Mouse (Mus musculus) liver, embryonic 14.5 days (tissue): ENCODE measurements around the gene Chrm3.

ENCODE experiments used
- CTCF ChIP-seq: IDR thresholded peaks from 2 replicates; pipeline ENCODE4 v1.5.1; 2016; ENCODE audit warnings: antibody characterized with exemption, low read depth, control low read depth
- EP300 ChIP-seq: IDR thresholded peaks from 2 replicates; pipeline ENCODE4 v1.6.1; 2016; ENCODE audit warnings: antibody characterized with exemption, low read depth

DNA sequence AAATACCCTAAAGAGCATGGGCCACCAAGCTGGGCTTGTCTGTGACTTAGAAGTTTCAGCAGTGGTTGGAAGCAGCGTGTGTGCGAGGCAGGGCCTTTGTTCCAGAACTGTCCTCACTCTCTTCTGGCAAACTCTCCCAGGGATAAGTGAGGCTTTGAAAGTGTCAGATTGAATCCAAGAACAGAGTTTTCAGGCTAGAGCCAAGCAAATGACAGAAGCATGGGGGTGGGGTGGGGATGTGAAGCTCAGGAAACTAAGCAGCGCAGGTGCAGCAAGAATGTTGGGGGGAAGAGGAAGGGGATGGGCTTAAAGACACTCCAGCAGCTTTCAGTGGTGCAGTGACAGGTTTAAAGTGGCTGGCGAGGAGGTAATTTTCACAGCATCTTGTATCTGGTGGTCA, 388.8 kb downstream of the Chrm3 start:
- TF ChIP-seq CTCF (no peak), EP300 (no peak)
